Mouse (Mus musculus) layer of hippocampus, adult 2 months (tissue): ENCODE data around the gene Cacng1. TPM values are rescaled to one million over a fixed set of nuclear protein-coding genes. Genes with fewer than 3 reads are reported as not detected.

Experiments
- DNase-seq, 2 experiments: peaks; one replicate each; pipeline ENCODE4 v3.0.0; 2022; ENCODE audit warnings: low spot score in 2 of 2
- H3K27ac ChIP-seq: fragments of 200-600 bp; 2 replicates; pipeline ENCODE4 v1.8.1; 2022
- H3K4me3 ChIP-seq: fragments of 200-600 bp; 2 replicates; pipeline ENCODE4 v1.8.1; 2022; ENCODE audit warnings: mild to moderate bottlenecking
- CTCF ChIP-seq: fragments of 200-600 bp; conservative IDR thresholded peaks from 2 replicates; pipeline ENCODE4 v1.8.1; 2022; ENCODE audit warnings: antibody characterized with exemption, mild to moderate bottlenecking, moderate library complexity
- total RNA-seq, 2 experiments: library from RNA; stranded (reverse); gene quantifications; 2 replicates each; pipeline ENCODE4 v1.2.3; 2021

The Cacng1 gene
- total RNA-seq, 2 experiments from 2014 or later, result not detected

DNA sequence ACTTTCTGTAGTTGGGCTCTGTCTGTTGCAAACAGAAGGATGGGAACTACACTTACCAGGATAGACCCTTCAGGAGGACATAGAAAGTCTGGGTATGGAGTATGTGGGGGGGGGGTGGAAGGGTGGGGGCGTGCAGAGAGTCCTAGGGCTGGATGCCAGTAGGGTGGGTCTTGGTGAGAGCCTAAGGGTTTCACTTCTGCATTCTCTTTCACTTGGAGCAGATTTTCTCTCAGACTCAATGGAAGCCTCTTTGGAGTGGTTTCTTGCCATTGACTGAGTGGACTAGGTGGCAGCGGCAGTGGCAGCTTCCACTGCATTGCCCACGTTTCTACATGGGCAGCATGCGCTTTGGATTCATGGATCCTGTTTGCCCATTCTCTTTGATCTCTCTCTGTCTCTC is 16.4 kb downstream of the Cacng1 start:
- Histone ChIP-seq H3K27ac (no peak overlapping the region), H3K4me3 (no peak overlapping the region)
- no peak for TF ChIP-seq CTCF
- no peak for DNase-seq

- H3K27ac ChIP-seq, result no peak overlapping the region
- no peak for DNase-seq
- TF ChIP-seq CTCF, result no peak
- no peak overlapping the region for H3K4me3 ChIP-seq
These were observed 23.0 kb downstream of the Cacng1 start for GRCm38 (mm10) chr11:107693338-107693737.

DNA sequence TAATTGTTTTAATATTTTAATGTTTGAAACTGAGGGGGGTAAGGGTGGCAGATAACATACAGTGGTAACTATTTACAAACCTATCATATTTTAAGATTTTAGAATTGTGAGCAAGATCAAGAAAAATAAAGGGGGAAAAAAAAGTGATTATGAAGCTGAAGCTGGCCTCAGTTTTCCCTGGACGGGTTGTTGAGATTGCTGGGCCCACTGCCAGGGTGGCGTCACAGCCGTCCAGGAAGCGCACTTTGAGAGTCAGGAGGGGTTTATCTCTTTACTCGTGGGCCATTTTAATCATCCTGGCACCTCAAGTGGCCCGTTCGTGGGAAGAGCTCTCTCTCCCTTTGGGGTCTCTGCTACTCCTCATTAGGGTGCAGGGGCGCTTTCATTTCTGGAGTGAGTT is 24.8 kb downstream of the Cacng1 start:
- H3K27ac ChIP-seq, result no peak overlapping the region

DNA sequence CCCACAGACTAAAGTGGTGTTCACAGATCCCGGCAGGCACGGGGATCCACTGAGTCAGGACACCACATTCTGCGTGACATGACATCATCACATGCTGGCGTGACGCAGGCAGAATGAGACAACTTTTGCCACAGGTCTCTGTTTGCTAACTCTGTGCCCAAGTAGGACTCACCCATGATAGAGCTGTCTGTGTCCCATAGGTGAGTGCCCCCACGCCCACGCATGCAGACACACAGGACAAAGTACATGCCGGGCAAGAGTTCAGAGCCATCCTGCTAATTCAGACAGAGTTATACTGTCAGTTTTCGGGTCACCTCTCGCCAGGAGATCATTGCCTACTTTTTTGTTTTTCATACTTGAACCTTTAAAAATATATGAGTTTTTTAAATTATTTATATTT is 27.8 kb downstream of the Cacng1 start:
- Histone ChIP-seq H3K4me3 (no peak overlapping the region), H3K27ac (no peak overlapping the region)
- no peak for TF ChIP-seq CTCF
- DNase-seq, result no peak

More for the DNA sequence above, 24.8 kb downstream of the Cacng1 start:
- DNase-seq, result no peak
- TF ChIP-seq CTCF, result no peak
- no peak overlapping the region for H3K4me3 ChIP-seq

GRCm38 (mm10) chr11:107686290-107686689 is 30.0 kb downstream of the Cacng1 start:
- Histone ChIP-seq H3K27ac (no peak overlapping the region), H3K4me3 (no peak overlapping the region)
- TF ChIP-seq CTCF, result no peak
- DNase-seq, result no peak

- peak; percentile 54 for TF ChIP-seq CTCF
- Histone ChIP-seq H3K4me3 (no peak overlapping the region), H3K27ac (no peak overlapping the region)
- DNase-seq, result no peak
These were observed 32.5 kb downstream of the Cacng1 start for GRCm38 (mm10) chr11:107683544-107684465.

GRCm38 (mm10) chr11:107682694-107683355 is 33.5 kb downstream of the Cacng1 start:
- Histone ChIP-seq H3K4me3 (no peak overlapping the region), H3K27ac (no peak overlapping the region)
- DNase-seq, result no peak
- no peak for TF ChIP-seq CTCF

DNA sequence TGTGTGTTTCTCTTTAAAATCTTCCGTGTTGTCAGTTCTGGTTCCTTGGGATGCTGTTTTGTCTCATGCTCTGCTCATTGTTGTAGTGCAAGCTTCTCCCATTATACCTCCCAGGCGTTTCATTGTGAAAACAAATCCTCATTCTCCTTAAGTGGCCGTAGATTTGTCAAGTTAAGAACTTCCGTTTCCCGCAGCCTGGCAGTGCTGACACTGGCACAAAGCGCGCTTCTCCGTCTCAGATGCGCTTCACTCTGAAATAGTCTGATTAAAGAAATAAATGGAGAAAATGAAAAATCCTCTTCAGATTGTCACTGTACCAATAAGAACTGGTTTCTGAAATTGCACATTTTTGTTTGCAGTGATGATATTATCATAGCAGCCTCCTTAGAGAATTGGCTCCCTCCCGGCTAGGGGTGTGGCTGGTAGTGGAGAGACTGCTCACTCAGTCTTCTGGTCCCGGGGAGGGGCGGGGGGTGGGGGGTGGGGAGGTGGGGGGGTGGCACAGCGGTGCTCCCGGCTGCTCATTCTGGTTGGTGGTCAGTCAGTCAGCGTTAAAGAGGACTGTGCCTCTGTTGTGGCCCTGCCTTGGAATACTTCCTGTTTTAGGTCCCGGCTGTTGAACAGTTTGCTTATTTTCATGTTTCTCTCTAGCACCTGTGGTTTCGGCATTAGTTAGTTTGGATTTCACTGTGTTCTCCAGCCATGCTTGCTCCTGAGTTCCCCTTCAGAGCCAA is 39.9 kb downstream of the Cacng1 start:
- Histone ChIP-seq H3K4me3 (peak overlapping the region; percentile 23; the same call in 1 of the 2 replicates), H3K27ac (no peak overlapping the region)
- TF ChIP-seq CTCF, result no peak
- DNase-seq, result no peak

DNA sequence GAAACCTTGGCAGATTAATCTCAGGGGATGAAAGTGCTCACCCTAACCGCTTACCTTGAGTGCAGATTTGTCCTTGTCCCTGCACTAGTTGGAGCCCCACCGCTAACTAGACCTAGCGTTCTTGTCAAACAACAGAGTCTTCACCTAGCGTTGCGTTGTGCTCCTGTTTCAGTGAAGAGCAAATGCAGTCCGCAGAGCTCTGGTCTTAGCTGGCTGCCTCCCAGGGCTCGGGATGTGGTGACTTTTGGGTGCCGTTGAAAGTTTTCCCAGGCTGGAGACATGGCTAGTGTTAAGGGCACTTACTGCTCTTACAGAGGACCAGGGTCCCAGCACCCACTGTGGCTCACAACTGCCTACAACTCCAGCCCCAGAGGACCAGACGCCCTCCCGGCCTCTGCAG is 41.1 kb downstream of the Cacng1 start:
- DNase-seq, result no peak
- Histone ChIP-seq H3K27ac (no peak overlapping the region), H3K4me3 (no peak overlapping the region)
- no peak for TF ChIP-seq CTCF

DNA sequence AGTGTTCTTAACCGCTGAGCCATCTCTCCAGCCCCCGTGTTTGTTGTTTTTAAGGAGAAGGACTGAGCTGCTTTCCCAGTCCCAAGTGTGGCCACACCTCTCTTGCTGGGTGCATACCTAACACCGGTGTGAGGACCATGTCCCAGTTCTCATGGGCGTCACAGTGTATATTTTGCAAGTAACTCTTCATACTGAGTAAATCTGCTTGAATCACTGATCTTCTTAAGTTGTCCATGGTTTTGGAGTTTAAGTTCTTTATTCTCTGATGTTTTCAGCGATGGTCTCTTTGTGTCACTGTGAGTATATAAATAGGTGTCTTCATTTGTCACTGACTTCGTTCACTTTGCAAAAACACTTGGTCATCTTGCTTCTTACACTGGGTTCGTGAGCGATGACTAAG is 41.7 kb downstream of the Cacng1 start:
- DNase-seq, result no peak
- TF ChIP-seq CTCF, result no peak
- no peak overlapping the region for H3K4me3 ChIP-seq
- no peak overlapping the region for H3K27ac ChIP-seq

- no peak for DNase-seq
- no peak for TF ChIP-seq CTCF
- Histone ChIP-seq H3K27ac (no peak overlapping the region), H3K4me3 (no peak overlapping the region)
These were observed 42.3 kb downstream of the Cacng1 start for GRCm38 (mm10) chr11:107674006-107674405.

DNA sequence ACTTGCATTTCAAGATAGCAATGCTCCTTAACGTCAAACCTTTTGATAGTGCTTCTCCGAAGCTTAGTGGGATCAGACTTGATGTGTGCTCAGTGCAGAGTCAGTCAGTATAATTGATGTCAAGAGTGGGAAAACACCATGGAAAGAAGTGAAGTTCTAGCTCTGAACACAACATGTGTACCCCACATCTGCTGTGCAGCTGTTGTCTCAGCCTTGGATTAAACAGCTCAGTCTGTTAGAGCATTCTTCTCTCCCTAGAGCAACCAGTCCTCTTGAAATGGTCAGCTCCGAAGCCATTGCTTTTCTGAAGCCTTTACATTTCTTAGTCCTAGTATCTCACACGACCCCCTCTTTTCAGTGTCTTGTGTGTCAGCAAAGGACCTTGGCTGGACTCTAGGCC is 47.3 kb downstream of the Cacng1 start:
- Histone ChIP-seq H3K4me3 (no peak overlapping the region), H3K27ac (no peak overlapping the region)
- no peak for DNase-seq
- no peak for TF ChIP-seq CTCF

DNA sequence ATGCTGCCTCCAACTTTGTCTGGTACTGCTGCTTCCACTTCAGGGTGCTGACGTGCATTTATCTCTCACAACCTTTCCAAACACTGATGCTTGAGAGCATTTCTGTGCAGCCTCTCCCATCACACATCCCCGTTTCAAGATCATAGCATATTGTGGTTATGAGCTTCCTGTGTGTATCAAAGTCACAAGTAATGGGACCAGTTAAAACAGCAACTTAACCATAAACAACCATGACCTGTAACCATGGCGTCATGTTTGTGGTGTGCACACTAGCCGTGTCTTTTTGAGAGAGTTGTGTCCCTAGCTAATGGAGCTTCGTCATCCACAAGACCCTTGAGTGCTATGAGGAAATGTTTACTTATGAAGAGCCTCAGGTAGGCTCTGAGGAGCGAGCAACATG is 48.1 kb downstream of the Cacng1 start:
- no peak overlapping the region for H3K4me3 ChIP-seq

More for the DNA sequence above, 48.1 kb downstream of the Cacng1 start:
- H3K27ac ChIP-seq, result no peak overlapping the region
- no peak for TF ChIP-seq CTCF
- no peak for DNase-seq
